Mouse (Mus musculus): ENCODE measurements at regions not wholly inside any gene's neighbourhood (a gene's known extent, or its start where the extent isn't known, plus 50 kb on each side); places are given as distances from the start of the nearest gene placed in this dataset.
"Not testable (repeated sequence)": the region's sequence is repeated elsewhere in the genome, so short reads cannot be mapped to it uniquely, and the experiment has no call there.

- Histone ChIP-seq H3K4me1 (replicated peaks; ENCODE audit: low read depth, low read length) (no peaks in the 10 kb centered on the region), H3K27me3 (ENCODE audit: insufficient read depth, low read length) (no peaks in the 10 kb centered on the region), H3K9me3 (ENCODE audit: low read length) (no peaks in the 10 kb centered on the region), H3K36me3 (ENCODE audit: insufficient read depth, low read length) (no peaks in the 10 kb centered on the region), H3K4me3 (replicated peaks; ENCODE audit: low read length) (no peak overlapping the region)
- TF ChIP-seq NANOG (IDR thresholded peaks at IDR 0.05; ENCODE audit: borderline replicate concordance, low read length) (no peak), CTCF (conservative IDR thresholded peaks at IDR 0.05; ENCODE audit: low read length) (no peak), POU5F1 (IDR thresholded peaks at IDR 0.05; ENCODE audit: borderline replicate concordance, low read length) (no peak)
Observed at GRCm38 (mm10) chr8:57052661-57053060, 268.1 kb upstream of the Hand2 start.

GRCm38 (mm10) chr8:57076995-57077394 lies 243.8 kb upstream of the Hand2 start:
- Histone ChIP-seq H3K9me3 (ENCODE audit: low read length) (peaks cover 10% of the 10 kb centered on the region), H3K4me3 (replicated peaks; ENCODE audit: low read length) (no peak overlapping the region), H3K4me1 (replicated peaks; ENCODE audit: low read depth, low read length) (no peaks in the 10 kb centered on the region), H3K27me3 (ENCODE audit: insufficient read depth, low read length) (no peaks in the 10 kb centered on the region; the same call in 1 of the 2 replicates), H3K36me3 (ENCODE audit: insufficient read depth, low read length) (no peaks in the 10 kb centered on the region)
- TF ChIP-seq POU5F1 (IDR thresholded peaks at IDR 0.05; ENCODE audit: borderline replicate concordance, low read length) (no peak), CTCF (conservative IDR thresholded peaks at IDR 0.05; ENCODE audit: low read length) (no peak), NANOG (IDR thresholded peaks at IDR 0.05; ENCODE audit: borderline replicate concordance, low read length) (no peak)

- Histone ChIP-seq H3K27me3 (ENCODE audit: insufficient read depth, low read length) (no peaks in the 10 kb centered on the region), H3K36me3 (ENCODE audit: insufficient read depth, low read length) (no peaks in the 10 kb centered on the region), H3K9me3 (ENCODE audit: low read length) (no peaks in the 10 kb centered on the region), H3K4me1 (replicated peaks; ENCODE audit: low read depth, low read length) (no peaks in the 10 kb centered on the region), H3K4me3 (replicated peaks; ENCODE audit: low read length) (no peak overlapping the region)
- no peak for TF ChIP-seq POU5F1 (IDR thresholded peaks at IDR 0.05; ENCODE audit: borderline replicate concordance, low read length)
- TF ChIP-seq CTCF (conservative IDR thresholded peaks at IDR 0.05; ENCODE audit: low read length), result no peak
- no peak for TF ChIP-seq NANOG (IDR thresholded peaks at IDR 0.05; ENCODE audit: borderline replicate concordance, low read length)
Observed at GRCm38 (mm10) chr8:57086811-57087210, 234.0 kb upstream of the Hand2 start.

GRCm38 (mm10) chr8:57092403-57092802 lies 228.4 kb upstream of the Hand2 start:
- no peaks in the 10 kb centered on the region for H3K9me3 ChIP-seq (ENCODE audit: low read length)
- H3K4me1 ChIP-seq (replicated peaks; ENCODE audit: low read depth, low read length), result no peaks in the 10 kb centered on the region
- no peak overlapping the region for H3K4me3 ChIP-seq (replicated peaks; ENCODE audit: low read length)
- H3K27me3 ChIP-seq (ENCODE audit: insufficient read depth, low read length), result no peaks in the 10 kb centered on the region
- TF ChIP-seq NANOG (IDR thresholded peaks at IDR 0.05; ENCODE audit: borderline replicate concordance, low read length) (no peak), CTCF (conservative IDR thresholded peaks at IDR 0.05; ENCODE audit: low read length) (no peak), POU5F1 (IDR thresholded peaks at IDR 0.05; ENCODE audit: borderline replicate concordance, low read length) (no peak)
- no peaks in the 10 kb centered on the region for H3K36me3 ChIP-seq (ENCODE audit: insufficient read depth, low read length)

- Histone ChIP-seq H3K36me3 (ENCODE audit: insufficient read depth, low read length) (no peaks in the 10 kb centered on the region), H3K9me3 (ENCODE audit: low read length) (no peaks in the 10 kb centered on the region), H3K27me3 (ENCODE audit: insufficient read depth, low read length) (no peaks in the 10 kb centered on the region), H3K4me3 (replicated peaks; ENCODE audit: low read length) (no peak overlapping the region), H3K4me1 (replicated peaks; ENCODE audit: low read depth, low read length) (no peaks in the 10 kb centered on the region)
- no peak for TF ChIP-seq POU5F1 (IDR thresholded peaks at IDR 0.05; ENCODE audit: borderline replicate concordance, low read length)
- no peak for TF ChIP-seq CTCF (conservative IDR thresholded peaks at IDR 0.05; ENCODE audit: low read length)
- TF ChIP-seq NANOG (IDR thresholded peaks at IDR 0.05; ENCODE audit: borderline replicate concordance, low read length), result no peak
Observed at GRCm38 (mm10) chr8:57095169-57095568, 225.6 kb upstream of the Hand2 start.

- not testable (repeated sequence) for H3K9me3 ChIP-seq (ENCODE audit: low read length); H3K4me1 ChIP-seq (replicated peaks; ENCODE audit: low read depth, low read length); H3K36me3 ChIP-seq (ENCODE audit: insufficient read depth, low read length); H3K4me3 ChIP-seq (replicated peaks; ENCODE audit: low read length); H3K27me3 ChIP-seq (ENCODE audit: insufficient read depth, low read length)
Observed at GRCm38 (mm10) chr8:57110765-57111402, 209.9 kb upstream of the Hand2 start.

GRCm38 (mm10) chr8:57111403-57111771 lies 209.4 kb upstream of the Hand2 start:
- Histone ChIP-seq H3K9me3 (ENCODE audit: low read length) (peaks cover 7% of the 10 kb centered on the region), H3K4me3 (replicated peaks; ENCODE audit: low read length) (no peak overlapping the region), H3K27me3 (ENCODE audit: insufficient read depth, low read length) (no peaks in the 10 kb centered on the region), H3K4me1 (replicated peaks; ENCODE audit: low read depth, low read length) (no peaks in the 10 kb centered on the region), H3K36me3 (ENCODE audit: insufficient read depth, low read length) (no peaks in the 10 kb centered on the region)
- TF ChIP-seq POU5F1 (IDR thresholded peaks at IDR 0.05; ENCODE audit: borderline replicate concordance, low read length), result no peak
- no peak for TF ChIP-seq CTCF (conservative IDR thresholded peaks at IDR 0.05; ENCODE audit: low read length)
- no peak for TF ChIP-seq NANOG (IDR thresholded peaks at IDR 0.05; ENCODE audit: borderline replicate concordance, low read length)

- H3K9me3 ChIP-seq (ENCODE audit: low read length), result peaks cover 7% of the 10 kb centered on the region
- H3K36me3 ChIP-seq (ENCODE audit: insufficient read depth, low read length), result no peaks in the 10 kb centered on the region
- H3K4me3 ChIP-seq (replicated peaks; ENCODE audit: low read length), result no peak overlapping the region
- H3K4me1 ChIP-seq (replicated peaks; ENCODE audit: low read depth, low read length), result no peaks in the 10 kb centered on the region
- no peaks in the 10 kb centered on the region for H3K27me3 ChIP-seq (ENCODE audit: insufficient read depth, low read length)
- TF ChIP-seq NANOG (IDR thresholded peaks at IDR 0.05; ENCODE audit: borderline replicate concordance, low read length), result no peak
- TF ChIP-seq CTCF (conservative IDR thresholded peaks at IDR 0.05; ENCODE audit: low read length), result no peak
- TF ChIP-seq POU5F1 (IDR thresholded peaks at IDR 0.05; ENCODE audit: borderline replicate concordance, low read length), result no peak
Observed at GRCm38 (mm10) chr8:57113915-57114314, 206.9 kb upstream of the Hand2 start.

- TF ChIP-seq POU5F1 (IDR thresholded peaks at IDR 0.05; ENCODE audit: borderline replicate concordance, low read length) (no peak), NANOG (IDR thresholded peaks at IDR 0.05; ENCODE audit: borderline replicate concordance, low read length) (no peak), CTCF (conservative IDR thresholded peaks at IDR 0.05; ENCODE audit: low read length) (no peak)
- peaks cover 7% of the 10 kb centered on the region for H3K9me3 ChIP-seq (ENCODE audit: low read length)
- no peak overlapping the region for H3K4me3 ChIP-seq (replicated peaks; ENCODE audit: low read length)
- no peaks in the 10 kb centered on the region for H3K4me1 ChIP-seq (replicated peaks; ENCODE audit: low read depth, low read length)
- no peaks in the 10 kb centered on the region for H3K36me3 ChIP-seq (ENCODE audit: insufficient read depth, low read length)
- H3K27me3 ChIP-seq (ENCODE audit: insufficient read depth, low read length), result no peaks in the 10 kb centered on the region
Observed at GRCm38 (mm10) chr8:57115303-57115702, 205.5 kb upstream of the Hand2 start.

Data from E14TG2a.4 (cell line).